Mouse (Mus musculus): ENCODE data around the gene Angptl2.

Angptl2 gene

DNA sequence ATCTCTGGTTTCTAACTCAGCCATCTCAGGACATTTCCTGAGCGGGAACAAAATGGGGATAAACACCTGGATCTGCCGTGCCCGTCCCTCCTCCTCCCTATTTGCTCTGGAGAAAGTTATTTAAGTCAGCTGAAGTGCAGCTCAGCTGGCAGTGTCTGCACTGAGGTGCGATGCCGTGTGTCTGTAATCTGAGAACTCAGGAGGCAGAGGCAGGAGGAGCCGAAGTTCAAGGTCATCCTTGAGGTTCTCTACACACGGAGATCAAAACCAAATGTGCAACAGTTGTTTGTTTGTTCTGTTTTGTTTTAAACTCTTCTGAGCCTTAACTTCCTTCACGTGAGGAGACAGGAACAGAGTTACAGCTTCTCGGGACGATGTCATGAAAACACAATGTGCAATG lies 14.8 kb downstream of the Angptl2 start:
- no peak for DNase-seq (ENCODE audit: low spot score in 2 of 2)

GRCm38 (mm10) chr2:33231788-33232187 lies 15.9 kb downstream of the Angptl2 start:
- DNase-seq (ENCODE audit: low spot score in 2 of 2): no peak

DNA sequence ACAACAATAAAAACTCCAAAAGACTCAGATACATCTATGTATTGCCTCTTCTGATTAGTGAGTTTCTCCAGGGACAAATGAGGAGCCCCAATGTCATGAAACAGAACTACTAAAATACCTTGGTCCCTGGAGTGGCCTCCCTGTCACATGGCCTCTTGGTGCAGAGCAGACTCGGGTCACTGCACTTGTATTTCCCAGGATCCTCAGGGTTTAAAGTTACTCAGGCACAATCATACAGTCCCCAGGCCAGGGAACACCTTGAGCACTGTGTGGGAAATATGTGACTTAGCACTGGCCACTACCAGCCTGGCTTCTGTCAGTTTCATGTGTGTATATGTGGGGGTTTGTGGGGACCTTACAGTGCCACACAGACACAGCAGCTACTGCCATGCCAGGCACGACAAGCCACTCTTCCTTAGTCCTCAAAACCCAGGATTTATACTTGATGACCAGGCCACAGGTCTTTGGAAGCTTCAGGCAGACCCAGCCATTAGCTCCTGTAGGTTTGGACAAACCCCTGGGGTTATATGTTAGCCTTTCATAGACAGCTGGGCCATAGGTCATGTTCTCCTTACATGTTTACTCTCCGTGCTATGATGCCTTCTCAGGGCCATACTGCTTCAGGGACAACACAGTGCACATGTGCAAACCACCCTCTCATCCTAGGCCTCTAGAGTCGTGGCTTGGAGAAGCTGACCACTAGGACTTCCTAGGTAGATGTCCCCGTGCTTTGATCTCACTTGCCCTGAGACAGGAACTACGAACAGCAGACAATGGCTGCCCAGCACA lies 17.1 kb downstream of the Angptl2 start:
- DNase-seq (ENCODE audit: low spot score in 2 of 2): no peak

- DNase-seq (ENCODE audit: low spot score in 2 of 2): no peak
These were observed 18.0 kb downstream of the Angptl2 start for GRCm38 (mm10) chr2:33233856-33234255.

GRCm38 (mm10) chr2:33234848-33235247 lies 19.0 kb downstream of the Angptl2 start:
- DNase-seq (ENCODE audit: low spot score in 2 of 2): no peak

DNA sequence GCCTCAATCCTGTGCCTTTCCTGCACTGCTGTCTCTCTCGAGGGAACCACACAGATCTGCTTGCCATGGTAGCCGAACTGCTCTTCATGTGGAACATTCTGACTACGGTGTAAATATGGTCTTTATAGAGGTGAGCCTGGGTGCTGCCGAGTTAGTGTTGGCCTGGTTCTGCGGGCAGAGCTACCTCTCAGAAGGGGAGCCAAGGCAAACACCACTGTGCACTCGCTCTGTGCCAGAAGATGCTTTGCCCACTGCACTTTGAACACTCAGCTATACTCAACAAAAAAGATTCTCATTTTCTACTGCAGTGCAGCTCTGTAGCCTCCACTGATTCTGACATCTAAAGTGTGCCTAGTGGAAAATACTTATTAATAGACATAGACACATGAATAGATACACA lies 21.7 kb downstream of the Angptl2 start:
- no peak for DNase-seq (ENCODE audit: low spot score in 2 of 2)

DNA sequence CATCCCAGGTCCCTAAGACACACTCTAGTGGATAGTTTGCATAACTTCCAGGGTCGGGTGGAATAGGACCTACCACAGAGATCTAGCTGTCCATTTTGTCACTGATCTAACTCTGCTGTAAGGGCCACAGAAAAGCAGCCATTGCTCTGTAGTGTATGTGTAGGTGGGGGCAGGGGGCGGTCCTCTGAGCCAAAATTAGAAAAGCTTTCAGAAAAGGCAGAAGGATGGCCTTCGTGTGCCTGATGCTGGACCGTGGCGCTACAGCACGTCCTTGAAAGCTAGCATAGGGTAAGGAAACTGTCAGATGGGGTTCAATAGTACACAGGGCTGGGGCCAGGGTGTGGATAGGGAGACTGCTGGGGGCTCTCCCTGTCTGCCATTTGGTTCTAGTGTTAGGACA lies 29.0 kb downstream of the Angptl2 start:
- DNase-seq (ENCODE audit: low spot score in 2 of 2): no peak

DNA sequence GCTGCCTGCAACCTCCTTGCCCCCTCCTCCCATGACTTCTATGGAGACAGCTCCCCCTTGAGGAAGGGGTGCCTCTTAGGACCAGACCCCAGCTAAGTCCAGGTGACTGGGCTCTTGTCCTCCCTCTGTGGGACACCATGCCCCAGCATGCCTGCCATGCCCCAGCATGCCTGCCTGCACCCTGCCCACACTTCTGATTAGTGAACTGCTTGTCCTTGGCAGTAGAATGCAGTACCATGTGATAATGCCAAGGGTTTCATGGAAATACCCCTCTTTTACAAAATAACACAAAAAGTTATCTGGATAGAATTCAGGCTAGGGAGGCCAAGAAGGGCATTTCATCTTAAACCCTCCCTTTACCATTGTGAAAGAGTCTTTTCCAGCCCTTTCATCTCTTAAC lies 29.5 kb downstream of the Angptl2 start:
- DNase-seq (ENCODE audit: low spot score in 2 of 2): no peak

DNA sequence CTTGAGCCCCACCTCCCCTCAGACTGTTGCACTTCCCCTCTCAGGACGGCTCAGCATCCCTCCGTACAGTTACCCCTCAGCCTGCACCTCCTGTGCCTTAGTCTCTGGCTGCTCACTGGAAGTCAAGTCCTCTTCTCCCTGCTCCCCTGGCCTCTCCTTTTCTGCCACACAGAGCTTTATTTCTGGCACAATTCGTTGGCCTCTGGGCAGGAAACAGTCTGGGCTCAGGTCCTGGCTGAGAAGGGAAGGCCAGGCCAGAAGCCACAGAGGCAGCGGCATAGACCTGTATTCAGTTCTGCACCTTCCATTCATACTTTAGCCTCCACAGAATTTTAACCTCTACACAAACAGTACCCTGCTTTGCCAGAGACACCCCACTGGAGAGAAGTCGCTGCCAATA lies 31.0 kb downstream of the Angptl2 start:
- no peak for DNase-seq (ENCODE audit: low spot score in 2 of 2)

DNA sequence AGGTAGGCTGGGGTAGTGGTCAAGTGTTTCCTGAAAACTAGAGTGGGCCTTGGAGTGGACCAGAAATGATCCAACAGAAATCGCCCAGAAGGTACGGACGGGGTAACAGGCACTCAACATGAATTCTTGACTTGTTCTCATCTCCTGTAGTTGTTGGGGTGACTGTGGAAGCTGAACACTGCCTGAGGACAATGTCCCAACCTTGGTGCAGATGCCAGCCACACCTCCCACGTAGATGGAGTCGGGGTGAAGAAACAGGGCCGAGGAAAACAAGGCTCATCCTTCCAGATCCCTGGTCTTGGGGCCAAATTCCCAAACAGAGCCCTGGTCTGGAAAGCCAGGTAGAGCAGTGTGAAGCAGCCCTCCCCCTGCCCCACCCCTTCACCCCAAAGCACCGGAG lies 32.7 kb downstream of the Angptl2 start:
- no peak for DNase-seq (ENCODE audit: low spot score in 2 of 2)

- no peak for DNase-seq (ENCODE audit: low spot score in 2 of 2)
These were observed 34.2 kb downstream of the Angptl2 start for GRCm38 (mm10) chr2:33249922-33250633.

- no peak for DNase-seq (ENCODE audit: low spot score in 2 of 2)
These were observed 36.9 kb downstream of the Angptl2 start for GRCm38 (mm10) chr2:33252751-33253150.

GRCm38 (mm10) chr2:33253572-33254190 lies 37.8 kb downstream of the Angptl2 start:
- no peak for DNase-seq (ENCODE audit: low spot score in 2 of 2)

DNA sequence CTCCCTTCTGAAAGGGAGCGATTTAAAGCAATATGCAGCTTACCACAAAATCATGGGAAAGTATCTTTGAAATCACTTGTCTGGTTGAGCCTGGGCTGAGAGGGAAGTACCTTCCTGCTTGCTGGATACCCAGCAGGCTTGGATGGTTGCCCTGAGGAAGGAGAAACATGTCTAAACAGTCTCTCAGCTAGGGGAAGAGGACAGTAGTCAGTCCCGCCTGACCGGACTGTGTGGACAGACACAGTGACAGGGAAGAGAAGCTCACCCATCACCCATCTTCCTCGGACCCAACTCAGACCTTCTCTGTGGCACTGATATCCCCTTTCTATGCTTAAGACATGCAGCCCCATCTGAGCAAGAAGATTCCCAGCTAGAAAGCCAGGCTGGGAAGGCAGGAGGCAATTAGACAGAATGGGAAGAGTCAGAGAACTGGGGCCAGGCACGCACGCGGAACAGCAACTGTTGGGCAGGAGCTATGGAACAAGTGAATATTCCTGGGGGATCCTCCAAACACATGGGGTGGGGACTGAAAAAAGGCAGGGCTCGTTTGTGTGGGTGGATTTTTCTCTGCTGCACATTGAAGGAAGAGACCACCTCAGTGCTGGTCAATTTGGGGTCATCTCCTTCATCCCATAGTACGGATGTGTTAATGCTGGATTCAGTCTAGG lies 38.6 kb downstream of the Angptl2 start:
- DNase-seq (ENCODE audit: low spot score in 2 of 2): no peak

- DNase-seq (ENCODE audit: low spot score in 2 of 2): no peak
These were observed 41.1 kb downstream of the Angptl2 start for GRCm38 (mm10) chr2:33256769-33257537.

GRCm38 (mm10) chr2:33260772-33261171 lies 44.9 kb downstream of the Angptl2 start:
- DNase-seq (ENCODE audit: low spot score in 2 of 2): no peak

GRCm38 (mm10) chr2:33261475-33261874 lies 45.6 kb downstream of the Angptl2 start:
- no peak for DNase-seq (ENCODE audit: low spot score in 2 of 2)

DNA sequence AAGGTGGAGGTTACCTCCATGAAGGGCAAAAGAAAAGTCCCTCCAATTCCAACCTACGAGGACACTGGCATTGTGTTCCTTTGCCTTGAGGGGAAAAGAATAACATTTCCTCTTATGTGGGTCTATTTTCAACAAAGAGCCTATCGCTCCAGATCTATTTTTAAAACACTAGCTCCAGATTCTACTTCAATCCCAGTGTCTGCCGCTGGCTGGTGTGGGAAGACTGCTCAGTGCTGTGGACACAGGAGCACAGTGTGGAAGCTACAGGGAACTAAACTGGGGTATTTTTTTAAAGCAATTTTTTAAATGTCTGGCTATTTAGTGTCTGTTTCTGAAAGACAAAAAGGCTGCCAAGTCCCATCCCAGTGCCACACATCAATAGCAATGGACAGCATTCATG lies 49.9 kb downstream of the Angptl2 start:
- DNase-seq (ENCODE audit: low spot score in 2 of 2): no peak

DNA sequence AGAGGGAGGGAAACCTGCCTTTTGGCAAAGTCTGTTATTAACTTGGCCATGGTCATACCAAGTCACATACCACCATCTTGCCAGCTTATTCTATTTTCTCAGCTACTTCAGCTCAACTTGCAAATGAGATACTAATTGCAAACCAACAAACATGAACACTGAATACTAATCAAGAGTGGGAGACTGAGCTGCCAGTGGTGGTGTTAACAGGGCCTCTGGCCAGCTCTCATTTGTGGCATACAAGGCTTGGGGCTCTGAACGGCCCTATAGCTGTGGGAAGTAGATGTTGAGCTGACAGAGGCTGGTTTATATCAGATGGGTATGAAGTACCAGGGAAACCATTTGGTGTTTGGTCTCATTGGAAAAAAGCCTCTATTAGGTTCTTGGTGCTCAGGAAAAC lies 51.2 kb downstream of the Angptl2 start:
- DNase-seq (ENCODE audit: low spot score in 2 of 2): no peak

- DNase-seq (ENCODE audit: low spot score in 2 of 2): no peak
These were observed 52.7 kb downstream of the Angptl2 start for GRCm38 (mm10) chr2:33268384-33269131.

DNA sequence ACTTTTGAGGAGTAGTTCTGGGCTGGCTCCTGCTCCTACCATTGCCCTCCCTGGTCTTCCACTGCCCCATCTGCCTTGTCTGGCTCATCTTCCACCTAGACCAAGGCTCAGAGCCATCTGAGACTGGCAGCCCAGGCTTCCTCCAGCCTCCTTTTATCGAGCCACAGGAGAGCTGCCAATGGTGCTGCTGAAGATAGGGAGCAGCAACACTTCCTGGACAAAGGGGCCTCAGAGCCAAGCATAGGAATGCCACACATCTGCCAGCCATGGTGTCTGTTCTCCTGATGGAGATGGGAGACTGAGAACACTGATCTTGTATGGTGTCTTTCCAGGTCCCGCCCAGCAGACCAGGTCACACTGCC lies 53.2 kb downstream of the Angptl2 start:
- DNase-seq (ENCODE audit: low spot score in 2 of 2): no peak

Data from natural killer cell, adult 2 months (primary cell).